Mouse (Mus musculus) left cerebral cortex, postnatal 10 days (tissue): ENCODE data around the gene Gm20388. TPM values are rescaled to one million over a fixed set of nuclear protein-coding genes. Genes with fewer than 3 reads are reported as not detected.
A peak's percentile ranks its signal among the peaks of the same experiment; 100 is the strongest.

Experiments used
- DNase-seq, 2 experiments: peaks; one replicate each; pipeline ENCODE4 v3.0.0; 2021 to 2022; ENCODE audit warnings: low spot score in 2 of 2, mixed read lengths in 1 of 2; ENCODE audit errors: extremely low spot score in 1 of 2
- intact Hi-C: fragments of 180-260 bp; cut with DNase I; formaldehyde crosslinking; loops from one replicate; pipeline ENCODE4 v1.15.1; 2025
- total RNA-seq, 2 experiments: library from RNA; stranded (reverse); gene quantifications; 2 replicates each; pipeline ENCODE4 v1.2.3; 2021

The Gm20388 gene
- total RNA-seq, 2 experiments from 2014 or later, result 4.4 to 9.0 TPM

- intact Hi-C loops, result no loop called here
- no peak for DNase-seq
Observed at GRCm38 (mm10) chr8:120273430-120273829, 362.8 kb downstream of the Gm20388 start.

GRCm38 (mm10) chr8:120276051-120276890, 365.6 kb downstream of the Gm20388 start:
- DNase-seq, result peak in 1 of 2 experiments; percentile 85
- intact Hi-C loops, result no loop called here

- intact Hi-C loops, result no loop called here
- DNase-seq, result no peak
Observed at GRCm38 (mm10) chr8:120276891-120277426, 366.3 kb downstream of the Gm20388 start.

- DNase-seq, result peak in 1 of 2 experiments; percentile 57
- intact Hi-C loops, result no loop called here
Observed at GRCm38 (mm10) chr8:120278009-120278408, 367.4 kb downstream of the Gm20388 start.

- intact Hi-C loops, result no loop called here
Observed at GRCm38 (mm10) chr8:120279418-120279817, 368.8 kb downstream of the Gm20388 start.

GRCm38 (mm10) chr8:120281487-120281886, 370.8 kb downstream of the Gm20388 start:
- intact Hi-C loops, result loop anchor here (5.0 to 10.0 kb wide), 2 partner anchors 36 to 97 kb away; no protein-coding TSS in a partner anchor
- peak; percentile 79 to 82 for DNase-seq

More at GRCm38 (mm10) chr8:120279418-120279817, 368.8 kb downstream of the Gm20388 start:
- DNase-seq, result no peak

GRCm38 (mm10) chr8:120282465-120282864, 371.8 kb downstream of the Gm20388 start:
- intact Hi-C loops, result loop anchor here (5.0 to 10.0 kb wide), 2 partner anchors 35 to 98 kb away; no protein-coding TSS in a partner anchor
- no peak for DNase-seq

- intact Hi-C loops, result loop anchor here (5.0 to 10.0 kb wide), 2 partner anchors 33 to 99 kb away; no protein-coding TSS in a partner anchor
- no peak for DNase-seq
Observed at GRCm38 (mm10) chr8:120284265-120284664, 373.6 kb downstream of the Gm20388 start.

- intact Hi-C loops, result loop anchor here (5.0 to 10.0 kb wide), 3 partner anchors 100 to 312 kb away; no protein-coding TSS in a partner anchor
- no peak for DNase-seq
Observed at GRCm38 (mm10) chr8:120285033-120285432, 374.4 kb downstream of the Gm20388 start.

GRCm38 (mm10) chr8:120285878-120286277, 375.2 kb downstream of the Gm20388 start:
- no peak for DNase-seq
- intact Hi-C loops, result loop anchor here (5.0 to 10.0 kb wide), 3 partner anchors 101 to 311 kb away; no protein-coding TSS in a partner anchor

GRCm38 (mm10) chr8:120288122-120288908, 377.7 kb downstream of the Gm20388 start:
- intact Hi-C loops, result loop anchor here (5.0 to 10.0 kb wide), 3 partner anchors 104 to 309 kb away; no protein-coding TSS in a partner anchor
- peak in 1 of 2 experiments; percentile 77 for DNase-seq

- intact Hi-C loops, result loop anchor here (5.0 to 10.0 kb wide), 3 partner anchors 104 to 308 kb away; no protein-coding TSS in a partner anchor
Observed at GRCm38 (mm10) chr8:120289191-120289590, 378.6 kb downstream of the Gm20388 start.

GRCm38 (mm10) chr8:120289698-120290181, 379.1 kb downstream of the Gm20388 start:
- intact Hi-C loops, result loop anchor here (5.0 to 10.0 kb wide), 3 partner anchors 105 to 308 kb away; no protein-coding TSS in a partner anchor
- DNase-seq, result peak; percentile 72 to 78

More at GRCm38 (mm10) chr8:120289191-120289590, 378.6 kb downstream of the Gm20388 start:
- no peak for DNase-seq

GRCm38 (mm10) chr8:120290614-120291013, 380.0 kb downstream of the Gm20388 start:
- DNase-seq, result no peak
- intact Hi-C loops, result no loop called here

GRCm38 (mm10) chr8:120291650-120292049, 381.0 kb downstream of the Gm20388 start:
- no peak for DNase-seq
- intact Hi-C loops, result no loop called here

GRCm38 (mm10) chr8:120292316-120293107, 381.9 kb downstream of the Gm20388 start:
- peak; percentile 72 to 75 for DNase-seq
- intact Hi-C loops, result no loop called here

GRCm38 (mm10) chr8:120293421-120294357, 383.0 kb downstream of the Gm20388 start:
- intact Hi-C loops, result no loop called here
- DNase-seq, result no peak
